Mouse (Mus musculus) limb, embryonic 12.5 days (tissue): Measurements from ENCODE around the gene Psmc3. TPM values are rescaled to one million over a fixed set of nuclear protein-coding genes. Genes with fewer than 3 reads are reported as not detected.

Source experiments
- ATAC-seq: fragments of 200-750 bp; cut with Nextera tagmentation; 2 replicates; pipeline ENCODE4 v1.8.0; 2017; ENCODE audit warnings: low read depth, moderate TSS enrichment; ENCODE audit not compliant: insufficient number of reproducible peaks, insufficient read depth, low FRiP score, low TSS enrichment
- H3K27ac ChIP-seq: fragments of 300-500 bp; sonication (generic); 2 replicates; pipeline ENCODE4 v1.5.1; 2016; ENCODE audit warnings: mild to moderate bottlenecking, moderate library complexity
- H3K27me3 ChIP-seq: fragments of 300-500 bp; sonication (generic); 2 replicates; pipeline ENCODE4 v1.6.1; 2016; ENCODE audit warnings: mild to moderate bottlenecking, moderate library complexity
- H3K36me3 ChIP-seq: fragments of 300-500 bp; sonication (generic); 2 replicates; pipeline ENCODE4 v1.6.1; 2016; ENCODE audit warnings: mild to moderate bottlenecking, moderate library complexity
- H3K4me1 ChIP-seq: fragments of 300-500 bp; sonication (generic); replicated peaks from 2 replicates; pipeline ENCODE4 v1.6.1; 2016
- H3K4me2 ChIP-seq: fragments of 300-500 bp; sonication (generic); 2 replicates; pipeline ENCODE4 v1.6.1; 2016; ENCODE audit warnings: mild to moderate bottlenecking, moderate library complexity
- H3K4me3 ChIP-seq: fragments of 300-500 bp; sonication (generic); replicated peaks from 2 replicates; pipeline ENCODE4 v1.5.1; 2016; ENCODE audit warnings: mild to moderate bottlenecking
- H3K9ac ChIP-seq: fragments of 300-500 bp; sonication (generic); replicated peaks from 2 replicates; pipeline ENCODE4 v1.6.1; 2016; ENCODE audit warnings: mild to moderate bottlenecking, moderate library complexity
- H3K9me3 ChIP-seq: fragments of 300-500 bp; sonication (generic); 2 replicates; pipeline ENCODE4 v1.6.1; 2016; ENCODE audit warnings: mild to moderate bottlenecking, moderate library complexity
- WGBS: fragments of 180-500 bp; shearing (Covaris S2); methylation state at CpG from one replicate; pipeline ENCODE4 v1.1.7; 2016; 5-methylcytosine and 5-hydroxymethylcytosine counted together
- polyA plus RNA-seq: library from polyadenylated mRNA; unstranded; fragments of >200 nt; fragmentation: Nextera tagmentation; extraction: Ambion mirVana; gene quantifications from 2 replicates; pipeline ENCODE4 v1.2.1, GENCODE M21; 2016

Gene Psmc3
- polyA plus RNA-seq, 1 experiment from 2014 or later: 350 TPM

DNA sequence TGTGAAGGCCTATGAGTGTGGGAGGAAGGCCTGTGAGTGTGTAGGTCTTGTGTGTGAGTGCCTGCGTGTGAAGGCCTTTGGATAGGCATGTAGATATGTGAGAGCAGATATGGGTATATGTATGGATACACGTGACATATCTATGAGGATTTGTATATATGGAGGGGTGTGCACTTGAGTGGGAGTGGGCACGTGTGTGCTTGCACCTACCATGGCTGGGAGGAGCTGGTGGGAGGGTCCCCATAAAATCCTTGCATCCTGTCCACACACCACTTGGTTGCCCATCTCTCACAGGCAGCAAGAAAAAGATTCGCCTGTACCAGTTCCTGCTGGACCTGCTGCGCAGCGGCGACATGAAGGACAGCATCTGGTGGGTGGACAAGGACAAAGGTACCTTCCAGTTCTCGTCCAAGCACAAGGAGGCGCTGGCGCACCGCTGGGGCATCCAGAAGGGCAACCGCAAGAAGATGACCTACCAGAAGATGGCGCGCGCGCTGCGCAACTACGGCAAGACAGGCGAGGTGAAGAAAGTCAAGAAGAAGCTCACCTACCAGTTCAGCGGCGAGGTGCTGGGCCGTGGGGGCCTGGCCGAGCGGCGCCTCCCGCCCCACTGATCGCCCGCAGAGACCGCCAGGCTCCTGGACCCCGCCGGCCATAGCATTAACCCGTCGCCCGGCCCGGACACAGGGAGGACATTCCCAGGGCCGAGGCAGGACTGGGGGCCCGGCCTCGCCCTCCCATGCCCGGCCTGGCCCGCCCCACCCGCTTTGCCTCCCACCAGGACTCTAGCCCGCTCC, 61.2 kb downstream of the Psmc3 start:
- ATAC-seq: peak; percentile 36; the same call in 1 of the 2 replicates
- Histone ChIP-seq H3K9me3 (no peaks in the 10 kb centered on the region), H3K36me3 (no peaks in the 10 kb centered on the region), H3K9ac (peak overlapping the region; percentile 65), H3K4me3 (peak overlapping the region; percentile 49), H3K4me1 (peaks cover 12% of the 10 kb centered on the region; the same call in 1 of the 2 replicates), H3K4me2 (peak overlapping the region; percentile 90), H3K27ac (no peak overlapping the region), H3K27me3 (peaks cover 29% of the 10 kb centered on the region)
- WGBS: 10% methylated on average over 42 of the region's 42 CpGs

DNA sequence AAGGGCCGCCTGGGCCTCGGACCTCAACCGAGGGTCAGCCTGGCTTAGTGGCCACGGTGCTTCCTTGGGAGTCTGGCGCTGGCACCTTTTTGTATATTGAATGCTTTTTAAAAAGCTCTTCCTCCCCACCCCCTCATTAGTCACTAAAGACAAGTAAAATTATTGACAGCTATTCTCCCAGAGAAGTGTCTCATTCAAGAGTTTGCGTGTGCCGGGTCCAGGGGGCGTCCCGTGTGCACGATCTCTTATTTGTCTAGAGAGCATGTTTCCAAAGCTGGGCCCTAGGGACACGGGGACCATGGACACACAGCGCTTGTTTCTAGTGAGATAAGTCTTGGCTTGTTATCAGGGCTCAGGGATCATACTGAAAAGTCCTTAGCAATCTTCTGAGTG, 61.8 kb downstream of the Psmc3 start:
- no peaks in the 10 kb centered on the region for H3K36me3 ChIP-seq

More for the DNA sequence above, 61.8 kb downstream of the Psmc3 start:
- Histone ChIP-seq H3K4me2 (peak overlapping the region; percentile 90), H3K27me3 (peaks cover 33% of the 10 kb centered on the region), H3K9me3 (no peaks in the 10 kb centered on the region), H3K9ac (peak overlapping the region; percentile 65), H3K4me3 (peak overlapping the region; percentile 49), H3K4me1 (peaks cover 12% of the 10 kb centered on the region; the same call in 1 of the 2 replicates), H3K27ac (no peak overlapping the region)
- no peak for ATAC-seq
- 38% methylated on average over 12 of the region's 12 CpGs for WGBS

Other genes with a start within 250 kb of the Psmc3 start
- 184 and 195 TPM in 2 replicates for gene Mtch2, start 206.9 kb upstream of the Psmc3 start, polyA plus RNA-seq
- gene C1qtnf4, start 168.1 kb upstream of the Psmc3 start, polyA plus RNA-seq: 20.6 and 20.9 TPM in 2 replicates
- gene Kbtbd4, start 149.3 kb upstream of the Psmc3 start, polyA plus RNA-seq: 52.0 and 53.4 TPM in 2 replicates
- gene Ndufs3, start 149.2 kb upstream of the Psmc3 start, polyA plus RNA-seq: 207 and 212 TPM in 2 replicates
- 113 and 125 TPM in 2 replicates for gene Celf1, start 113.6 kb upstream of the Psmc3 start, polyA plus RNA-seq
- gene Rapsn, start 18.4 kb upstream of the Psmc3 start, polyA plus RNA-seq: 8.5 and 8.7 TPM in 2 replicates
- gene Slc39a13, start 16.4 kb downstream of the Psmc3 start, polyA plus RNA-seq: 45.2 and 49.0 TPM in 2 replicates
- gene Spi1, start 28.4 kb downstream of the Psmc3 start, polyA plus RNA-seq: 2.8 and 3.3 TPM in 2 replicates
- gene Mybpc3, start 64.1 kb downstream of the Psmc3 start, polyA plus RNA-seq: 0.09 and 0.12 TPM in 2 replicates
- gene Madd, start 129.8 kb downstream of the Psmc3 start, polyA plus RNA-seq: 13.3 and 16.2 TPM in 2 replicates
- gene Nr1h3, start 148.8 kb downstream of the Psmc3 start, polyA plus RNA-seq: 1.9 and 2.0 TPM in 2 replicates
- 30.1 and 30.3 TPM in 2 replicates for gene Acp2, start 148.9 kb downstream of the Psmc3 start, polyA plus RNA-seq
- 18.0 and 19.6 TPM in 2 replicates for gene Ddb2, start 183.0 kb downstream of the Psmc3 start, polyA plus RNA-seq
- gene Pacsin3, start 201.9 kb downstream of the Psmc3 start, polyA plus RNA-seq: 44.7 and 44.8 TPM in 2 replicates
- 99.9 and 108 TPM in 2 replicates for gene Arfgap2, start 211.0 kb downstream of the Psmc3 start, polyA plus RNA-seq